Mouse (Mus musculus): ENCODE measurements around the gene Phkg2. TPM values are rescaled to one million over a fixed set of nuclear protein-coding genes. Genes with fewer than 3 reads are reported as not detected.
"Not testable (repeated sequence)": the region's sequence is repeated elsewhere in the genome, so short reads cannot be mapped to it uniquely, and the experiment has no call there.

Gene Phkg2
- polyA plus RNA-seq, 1 experiment from 2014 or later = 38.7 TPM

DNA sequence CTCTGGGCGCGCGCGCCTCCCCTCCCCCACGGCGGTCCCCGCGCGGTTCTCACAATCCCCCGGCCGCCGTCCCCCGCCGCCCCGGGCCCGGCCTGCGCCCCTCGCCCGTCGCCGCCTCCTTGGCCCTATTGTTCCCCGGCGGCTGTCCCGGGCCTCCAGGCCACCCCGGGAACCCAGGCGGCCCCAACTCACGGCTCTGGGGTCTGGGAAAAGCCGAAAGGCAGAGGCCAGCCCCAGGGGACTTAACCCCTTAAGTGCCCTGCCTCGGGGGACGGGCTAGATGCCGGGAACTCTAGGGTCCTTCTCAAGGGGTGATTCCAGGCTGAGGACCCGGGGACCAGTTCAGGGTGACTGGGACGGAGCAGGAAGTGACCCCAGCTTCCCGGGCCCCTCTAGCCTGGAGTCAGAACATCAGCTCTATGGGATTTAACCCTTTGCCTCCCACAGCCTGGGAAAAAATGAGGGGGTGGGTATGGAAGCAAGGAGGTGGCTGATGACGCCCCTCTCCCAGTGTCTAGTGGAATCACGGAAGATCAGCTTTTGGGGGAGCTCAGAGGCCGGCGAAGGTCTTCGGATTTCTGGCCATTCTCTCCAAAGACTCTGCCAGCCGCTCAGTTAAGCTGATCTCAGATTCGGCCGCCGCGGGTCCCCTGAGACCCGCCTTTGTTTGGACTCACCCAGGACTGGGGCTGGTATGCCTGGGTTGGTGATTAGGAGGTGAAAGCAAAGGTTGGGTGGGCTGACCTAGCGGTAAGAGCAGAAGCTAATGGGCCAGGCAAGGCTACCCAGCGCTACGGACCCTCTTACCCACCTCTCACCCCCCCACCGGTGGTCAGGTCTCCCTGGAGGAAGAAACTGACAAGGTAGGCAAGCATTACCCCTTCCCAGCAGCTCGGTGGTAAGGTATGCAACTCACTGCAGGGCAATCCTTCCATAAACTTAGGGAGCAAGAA is 42.0 kb downstream of the Phkg2 start, which contains the start of gene Zfp629:
Gene Zfp629, minus strand, starts transcription at position 907 of the 953 bp plus-strand sequence.
- Histone ChIP-seq H3K27ac (replicated peaks in 1 of 2; ENCODE audit: control insufficient read depth in 1 of 2, insufficient read depth in 1 of 2, low read depth in 2 of 2, low read length in 2 of 2) (peak within 1 kb of the TSS; percentile 77 to 89), H3K27me3 (ENCODE audit: control insufficient read depth, insufficient read depth, low read length) (no peaks in the 10 kb centered on the region), H3K36me3 (ENCODE audit: control insufficient read depth, insufficient read depth, low read length) (peaks cover 27% of the 10 kb centered on the region), H3K4me1 (ENCODE audit: control insufficient read depth in 2 of 2, insufficient read depth in 2 of 2, low read length in 2 of 2) (peaks cover 8 to 13% of the 10 kb centered on the region in 2 experiments), H3K4me3 (ENCODE audit: control insufficient read depth in 1 of 2, insufficient read depth in 1 of 2, low read depth in 1 of 2, low read length in 2 of 2) (peak within 1 kb of the TSS; percentile 87 to 94), H3K9ac (ENCODE audit: low read length) (peak within 1 kb of the TSS; percentile 94), H3K9me3 (ENCODE audit: control insufficient read depth, low read length) (peaks cover 7% of the 10 kb centered on the region; the same call in 1 of the 2 replicates), H3K4me2 (ENCODE audit: low read length) (peak within 1 kb of the TSS; percentile 76)
- 0% methylated on average over 31 of the region's 50 CpGs for WGBS
- peak; percentile 85 for ATAC-seq (ENCODE audit: insufficient number of reproducible peaks, insufficient read depth, low FRiP score, low read depth)

DNA sequence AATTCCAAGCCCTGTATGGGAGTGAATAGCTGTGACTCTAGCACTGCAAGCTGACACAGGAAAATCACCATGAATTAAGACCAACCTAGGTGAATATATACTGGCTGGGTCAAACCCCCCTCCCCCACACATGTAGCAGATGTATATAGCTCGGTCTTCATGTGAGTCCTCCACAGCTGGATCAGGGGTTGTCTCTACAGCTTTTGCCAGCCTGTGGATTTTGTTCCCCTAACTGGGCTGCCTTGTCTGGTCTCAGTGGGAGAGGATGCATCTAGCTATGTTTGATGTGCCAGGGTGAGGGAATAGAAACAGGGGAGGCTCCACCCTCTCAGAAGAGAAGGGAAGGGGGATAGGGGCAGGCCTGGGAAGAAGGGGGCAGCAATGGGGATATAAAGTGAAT is 43.2 kb downstream of the Phkg2 start:
- no peaks in the 10 kb centered on the region; the same call in 1 of the 2 replicates for H3K9me3 ChIP-seq (ENCODE audit: control insufficient read depth, low read length)
- H3K4me2 ChIP-seq (ENCODE audit: low read length) = peak overlapping the region; percentile 76; the same call in 1 of the 2 replicates
- H3K27ac ChIP-seq (replicated peaks in 1 of 2; ENCODE audit: control insufficient read depth in 1 of 2, insufficient read depth in 1 of 2, low read depth in 2 of 2, low read length in 2 of 2) = no peak overlapping the region
- no peak overlapping the region for H3K4me3 ChIP-seq (ENCODE audit: control insufficient read depth in 1 of 2, insufficient read depth in 1 of 2, low read depth in 1 of 2, low read length in 2 of 2)
- 80% methylated on average over 1 of the region's 1 CpGs for WGBS
- H3K4me1 ChIP-seq (ENCODE audit: control insufficient read depth in 2 of 2, insufficient read depth in 2 of 2, low read length in 2 of 2) = peaks cover 8 to 13% of the 10 kb centered on the region in 2 experiments
- ATAC-seq (ENCODE audit: insufficient number of reproducible peaks, insufficient read depth, low FRiP score, low read depth) = no peak
- no peak overlapping the region for H3K9ac ChIP-seq (ENCODE audit: low read length)
- no peaks in the 10 kb centered on the region for H3K27me3 ChIP-seq (ENCODE audit: control insufficient read depth, insufficient read depth, low read length)
- H3K36me3 ChIP-seq (ENCODE audit: control insufficient read depth, insufficient read depth, low read length) = peaks cover 15% of the 10 kb centered on the region

DNA sequence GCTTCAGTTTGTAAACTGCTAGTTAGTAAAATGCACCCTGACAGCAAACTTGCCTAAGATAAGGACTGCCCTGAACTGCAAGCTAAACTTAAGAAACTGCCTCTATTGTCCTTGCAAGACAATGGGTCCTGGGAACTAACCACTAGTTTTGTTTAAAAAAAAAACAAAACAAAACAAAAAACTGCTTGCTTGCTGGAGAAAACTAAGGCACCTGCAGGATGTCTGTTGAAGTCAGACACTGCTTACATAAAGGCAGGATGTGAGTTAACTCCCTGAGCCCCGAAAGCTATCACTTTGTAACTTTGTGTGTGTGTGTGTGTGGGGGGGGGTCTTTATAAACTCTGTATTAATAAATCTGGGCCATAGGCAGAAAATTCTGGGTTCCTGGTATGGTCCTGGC is 43.7 kb downstream of the Phkg2 start:
- Histone ChIP-seq H3K9me3 (ENCODE audit: control insufficient read depth, low read length) (no peaks in the 10 kb centered on the region; the same call in 1 of the 2 replicates), H3K9ac (ENCODE audit: low read length) (no peak overlapping the region), H3K4me2 (ENCODE audit: low read length) (no peak overlapping the region), H3K27me3 (ENCODE audit: control insufficient read depth, insufficient read depth, low read length) (no peaks in the 10 kb centered on the region), H3K4me1 (ENCODE audit: control insufficient read depth in 2 of 2, insufficient read depth in 2 of 2, low read length in 2 of 2) (peaks cover 8 to 13% of the 10 kb centered on the region in 2 experiments), H3K27ac (replicated peaks in 1 of 2; ENCODE audit: control insufficient read depth in 1 of 2, insufficient read depth in 1 of 2, low read depth in 2 of 2, low read length in 2 of 2) (no peak overlapping the region), H3K4me3 (ENCODE audit: control insufficient read depth in 1 of 2, insufficient read depth in 1 of 2, low read depth in 1 of 2, low read length in 2 of 2) (no peak overlapping the region), H3K36me3 (ENCODE audit: control insufficient read depth, insufficient read depth, low read length) (peaks cover 9% of the 10 kb centered on the region)
- no peak for ATAC-seq (ENCODE audit: insufficient number of reproducible peaks, insufficient read depth, low FRiP score, low read depth)
- 71% methylated on average over 1 of the region's 1 CpGs for WGBS

DNA sequence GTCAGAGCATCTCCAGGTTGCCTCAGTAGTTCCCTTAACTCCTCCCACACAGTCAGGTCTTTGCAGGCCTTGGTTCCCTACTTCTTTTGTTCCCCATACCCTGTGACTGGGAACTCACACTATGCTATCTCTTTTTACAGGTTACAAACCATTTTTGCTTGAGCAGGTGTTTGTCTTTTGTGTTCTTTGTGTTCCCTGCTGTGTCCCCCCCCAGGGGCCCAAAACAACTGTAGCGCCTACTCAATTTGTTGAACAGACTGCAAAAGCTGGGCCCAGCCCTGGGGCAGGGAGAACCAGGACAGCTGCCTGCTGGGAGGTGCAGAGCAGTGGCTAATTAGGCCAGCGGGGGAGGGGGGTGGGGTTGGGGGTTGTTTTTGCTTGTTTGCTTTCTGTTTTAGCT is 44.8 kb downstream of the Phkg2 start:
- H3K9ac ChIP-seq (ENCODE audit: low read length) = no peak overlapping the region
- ATAC-seq (ENCODE audit: insufficient number of reproducible peaks, insufficient read depth, low FRiP score, low read depth) = no peak
- no peaks in the 10 kb centered on the region for H3K27me3 ChIP-seq (ENCODE audit: control insufficient read depth, insufficient read depth, low read length)
- no peaks in the 10 kb centered on the region for H3K9me3 ChIP-seq (ENCODE audit: control insufficient read depth, low read length)
- H3K27ac ChIP-seq (replicated peaks in 1 of 2; ENCODE audit: control insufficient read depth in 1 of 2, insufficient read depth in 1 of 2, low read depth in 2 of 2, low read length in 2 of 2) = no peak overlapping the region
- H3K36me3 ChIP-seq (ENCODE audit: control insufficient read depth, insufficient read depth, low read length) = no peaks in the 10 kb centered on the region
- WGBS = 71% methylated on average over 2 of the region's 2 CpGs
- H3K4me3 ChIP-seq (ENCODE audit: control insufficient read depth in 1 of 2, insufficient read depth in 1 of 2, low read depth in 1 of 2, low read length in 2 of 2) = no peak overlapping the region
- H3K4me1 ChIP-seq (ENCODE audit: control insufficient read depth in 2 of 2, insufficient read depth in 2 of 2, low read length in 2 of 2) = peaks cover 8 to 13% of the 10 kb centered on the region in 2 experiments
- no peak overlapping the region for H3K4me2 ChIP-seq (ENCODE audit: low read length)

DNA sequence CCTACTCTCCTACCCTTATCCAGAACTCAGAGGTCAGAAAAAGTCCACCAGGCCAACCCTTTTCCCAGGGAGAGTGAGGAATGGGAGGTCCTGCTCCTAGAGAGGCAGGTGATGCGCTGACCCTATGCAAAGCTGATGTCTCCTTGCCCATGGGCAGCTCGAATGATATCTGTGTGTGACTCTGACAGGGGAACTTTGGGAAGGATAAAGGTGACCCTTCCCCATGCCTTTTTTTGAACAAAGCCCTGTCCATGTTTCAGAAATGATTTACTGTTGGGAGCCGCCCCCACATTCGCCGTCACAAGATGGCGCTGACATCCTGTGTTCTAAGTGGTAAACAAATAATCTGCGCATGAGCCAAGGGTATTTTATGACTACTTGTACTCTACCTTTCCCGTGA is 45.3 kb downstream of the Phkg2 start:
- 89% methylated on average over 6 of the region's 8 CpGs for WGBS

DNA sequence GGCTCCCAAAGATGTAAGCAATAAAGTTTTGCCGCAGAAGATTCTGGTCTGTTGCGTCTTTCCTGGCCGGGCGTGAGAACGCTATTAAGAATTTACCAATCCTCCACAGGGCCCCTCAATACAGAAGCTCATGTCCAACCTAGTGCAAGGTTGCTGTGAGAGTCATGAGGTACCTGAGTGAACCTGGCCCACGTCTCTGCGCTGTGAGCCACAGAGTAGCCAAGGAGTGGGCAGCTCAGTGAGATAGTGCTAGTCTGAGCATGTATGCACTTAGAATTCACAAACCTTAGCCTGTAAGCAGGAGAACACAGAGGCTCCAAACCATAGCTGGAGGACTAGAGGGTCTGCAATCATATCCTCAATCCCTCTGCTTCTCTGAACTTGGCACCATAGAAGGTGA is 52.9 kb downstream of the Phkg2 start:
- Histone ChIP-seq H3K27me3 (ENCODE audit: control insufficient read depth, insufficient read depth, low read length) (no peaks in the 10 kb centered on the region), H3K27ac (replicated peaks in 1 of 2; ENCODE audit: control insufficient read depth in 1 of 2, insufficient read depth in 1 of 2, low read depth in 2 of 2, low read length in 2 of 2) (no peak overlapping the region), H3K4me2 (ENCODE audit: low read length) (no peak overlapping the region), H3K4me3 (ENCODE audit: control insufficient read depth in 1 of 2, insufficient read depth in 1 of 2, low read depth in 1 of 2, low read length in 2 of 2) (no peak overlapping the region), H3K36me3 (ENCODE audit: control insufficient read depth, insufficient read depth, low read length) (no peaks in the 10 kb centered on the region), H3K9me3 (ENCODE audit: control insufficient read depth, low read length) (no peaks in the 10 kb centered on the region), H3K4me1 (ENCODE audit: control insufficient read depth in 2 of 2, insufficient read depth in 2 of 2, low read length in 2 of 2) (no peaks in the 10 kb centered on the region), H3K9ac (ENCODE audit: low read length) (no peak overlapping the region)
- ATAC-seq (ENCODE audit: insufficient number of reproducible peaks, insufficient read depth, low FRiP score, low read depth) = no peak
- 94% methylated on average over 7 of the region's 7 CpGs for WGBS

More for the DNA sequence above, 45.3 kb downstream of the Phkg2 start:
- H3K36me3 ChIP-seq (ENCODE audit: control insufficient read depth, insufficient read depth, low read length); H3K9me3 ChIP-seq (ENCODE audit: control insufficient read depth, low read length); H3K4me3 ChIP-seq (ENCODE audit: control insufficient read depth in 1 of 2, insufficient read depth in 1 of 2, low read depth in 1 of 2, low read length in 2 of 2); H3K27me3 ChIP-seq (ENCODE audit: control insufficient read depth, insufficient read depth, low read length); H3K4me2 ChIP-seq (ENCODE audit: low read length); ATAC-seq (ENCODE audit: insufficient number of reproducible peaks, insufficient read depth, low FRiP score, low read depth); H3K9ac ChIP-seq (ENCODE audit: low read length); H3K27ac ChIP-seq (replicated peaks in 1 of 2; ENCODE audit: control insufficient read depth in 1 of 2, insufficient read depth in 1 of 2, low read depth in 2 of 2, low read length in 2 of 2): not testable (repeated sequence)
- H3K4me1 ChIP-seq (ENCODE audit: control insufficient read depth in 2 of 2, insufficient read depth in 2 of 2, low read length in 2 of 2) = peaks cover 8 to 13% of the 10 kb centered on the region in 2 experiments

DNA sequence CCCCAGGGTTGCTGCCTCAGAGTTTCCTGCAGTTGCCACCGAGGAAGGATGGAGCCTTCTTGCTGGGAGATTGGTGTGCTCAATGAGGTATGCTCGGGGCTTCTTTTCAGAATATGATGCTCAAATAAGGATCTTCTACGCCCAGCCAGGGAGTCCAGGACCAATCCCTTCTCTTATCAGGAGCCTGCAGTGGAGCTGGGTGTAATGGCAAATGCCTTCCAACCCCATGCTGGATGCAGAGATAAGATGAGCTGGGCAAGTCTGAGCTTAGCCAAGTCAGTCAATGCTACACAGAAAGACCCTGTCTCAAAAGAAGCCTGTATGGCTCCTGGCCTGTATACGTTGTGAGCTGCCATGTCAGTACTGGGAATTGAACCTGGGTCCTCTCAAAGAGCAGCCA is 53.3 kb downstream of the Phkg2 start:
- no peak overlapping the region for H3K27ac ChIP-seq (replicated peaks in 1 of 2; ENCODE audit: control insufficient read depth in 1 of 2, insufficient read depth in 1 of 2, low read depth in 2 of 2, low read length in 2 of 2)
- WGBS = 70% methylated on average over 4 of the region's 4 CpGs

More for the DNA sequence above, 53.3 kb downstream of the Phkg2 start:
- no peak overlapping the region for H3K9ac ChIP-seq (ENCODE audit: low read length)
- no peak overlapping the region for H3K4me2 ChIP-seq (ENCODE audit: low read length)
- H3K27me3 ChIP-seq (ENCODE audit: control insufficient read depth, insufficient read depth, low read length) = no peaks in the 10 kb centered on the region
- H3K36me3 ChIP-seq (ENCODE audit: control insufficient read depth, insufficient read depth, low read length) = no peaks in the 10 kb centered on the region
- no peak for ATAC-seq (ENCODE audit: insufficient number of reproducible peaks, insufficient read depth, low FRiP score, low read depth)
- H3K9me3 ChIP-seq (ENCODE audit: control insufficient read depth, low read length) = no peaks in the 10 kb centered on the region
- no peaks in the 10 kb centered on the region for H3K4me1 ChIP-seq (ENCODE audit: control insufficient read depth in 2 of 2, insufficient read depth in 2 of 2, low read length in 2 of 2)
- H3K4me3 ChIP-seq (ENCODE audit: control insufficient read depth in 1 of 2, insufficient read depth in 1 of 2, low read depth in 1 of 2, low read length in 2 of 2) = no peak overlapping the region
